Mouse (Mus musculus): ENCODE results near the gene Lamb3. TPM values are rescaled to one million over a fixed set of nuclear protein-coding genes. Genes with fewer than 3 reads are reported as not detected.

The Lamb3 gene
- polyA plus RNA-seq (2012) = not detected in 2 replicates

DNA sequence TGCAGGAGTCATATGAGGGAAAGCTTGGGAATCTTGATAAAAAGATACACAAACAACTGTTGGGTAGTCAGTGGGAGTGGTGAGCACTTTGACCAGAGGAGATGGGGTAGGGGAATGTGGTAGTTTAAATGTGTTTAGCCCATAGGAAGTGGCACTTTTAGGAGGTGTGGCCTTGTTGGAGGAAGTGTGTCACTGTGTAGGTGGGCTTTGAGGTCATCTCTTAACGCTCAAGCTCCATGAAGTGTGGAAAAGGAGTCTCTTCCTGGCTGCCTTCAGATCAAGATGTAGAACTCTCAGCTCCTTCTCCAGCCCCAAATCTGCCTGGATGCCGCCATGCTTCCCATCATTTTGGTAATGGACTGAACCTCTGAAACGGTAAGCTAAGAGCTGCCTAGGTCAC, at the start of gene Lamb3:
Gene Lamb3, plus strand, starts transcription at position 197 of the 400 bp plus-strand sequence.
- Histone ChIP-seq H3K27me3 (ENCODE audit: control insufficient read depth) (no peaks in the 10 kb centered on the region), H3K4me1 (ENCODE audit: control insufficient read depth) (no peaks in the 10 kb centered on the region), H3K4me3 (replicated peaks) (no peak within 1 kb of the TSS), H3K36me3 (ENCODE audit: control insufficient read depth) (no peaks in the 10 kb centered on the region), H3K9me3 (ENCODE audit: control insufficient read depth, low read length) (no peaks in the 10 kb centered on the region)
- no peak for TF ChIP-seq TAL1 (IDR thresholded peaks at IDR 0.05; ENCODE audit: low read length)

DNA sequence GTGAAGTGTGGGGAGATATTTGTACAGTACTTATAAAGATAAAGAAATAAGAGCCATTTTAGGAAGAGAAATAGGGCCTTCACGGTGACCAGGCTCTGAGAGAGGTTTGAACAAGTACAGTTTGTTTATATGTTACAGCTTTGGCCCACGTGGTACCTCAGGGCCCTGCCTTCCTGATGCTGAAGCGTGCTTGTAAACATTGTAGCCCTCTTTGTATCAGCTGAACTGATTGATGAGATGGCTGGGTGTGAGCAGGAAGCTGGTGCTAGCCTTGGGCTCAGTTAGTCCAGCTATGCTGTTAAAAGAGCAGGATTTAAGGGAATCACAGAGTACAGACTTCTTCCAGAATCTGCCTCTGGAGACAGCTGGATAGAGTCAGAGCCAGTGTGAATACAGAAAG, 48.3 kb upstream of the Lamb3 start:
- Histone ChIP-seq H3K9me3 (ENCODE audit: control insufficient read depth, low read length) (no peaks in the 10 kb centered on the region), H3K36me3 (ENCODE audit: control insufficient read depth) (no peaks in the 10 kb centered on the region), H3K4me1 (ENCODE audit: control insufficient read depth) (peaks cover 9% of the 10 kb centered on the region), H3K27me3 (ENCODE audit: control insufficient read depth) (peaks cover 15% of the 10 kb centered on the region), H3K4me3 (replicated peaks) (no peak overlapping the region)
- TF ChIP-seq GATA1 (IDR thresholded peaks at IDR 0.05; ENCODE audit: low read length) (no peak), TAL1 (IDR thresholded peaks at IDR 0.05; ENCODE audit: low read length) (no peak)

DNA sequence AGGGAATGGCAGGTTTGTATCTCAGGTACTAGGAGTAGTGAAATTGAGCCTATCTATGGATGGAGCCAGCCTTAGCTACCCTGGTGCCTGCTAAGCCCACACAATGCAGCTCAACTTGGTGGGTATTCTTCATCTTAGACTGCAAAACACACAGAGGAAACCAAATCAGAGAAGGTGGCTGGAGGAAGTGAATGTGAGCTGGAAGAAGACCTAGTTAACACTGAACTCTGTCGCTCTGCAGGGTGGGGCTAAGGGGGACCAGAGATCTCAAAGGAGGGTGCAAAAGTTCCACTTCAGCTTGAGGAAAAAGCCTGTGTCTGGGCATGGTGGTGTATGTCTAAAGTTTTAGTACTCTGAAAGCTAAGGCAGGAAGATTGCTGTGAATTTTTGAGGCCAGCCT, 47.9 kb upstream of the Lamb3 start:
- TF ChIP-seq GATA1 (IDR thresholded peaks at IDR 0.05; ENCODE audit: low read length) (no peak), TAL1 (IDR thresholded peaks at IDR 0.05; ENCODE audit: low read length) (no peak)
- H3K4me3 ChIP-seq (replicated peaks) = no peak overlapping the region
- no peaks in the 10 kb centered on the region for H3K9me3 ChIP-seq (ENCODE audit: control insufficient read depth, low read length)
- H3K4me1 ChIP-seq (ENCODE audit: control insufficient read depth) = peaks cover 9% of the 10 kb centered on the region
- peaks cover 12% of the 10 kb centered on the region for H3K27me3 ChIP-seq (ENCODE audit: control insufficient read depth)
- H3K36me3 ChIP-seq (ENCODE audit: control insufficient read depth) = no peaks in the 10 kb centered on the region

DNA sequence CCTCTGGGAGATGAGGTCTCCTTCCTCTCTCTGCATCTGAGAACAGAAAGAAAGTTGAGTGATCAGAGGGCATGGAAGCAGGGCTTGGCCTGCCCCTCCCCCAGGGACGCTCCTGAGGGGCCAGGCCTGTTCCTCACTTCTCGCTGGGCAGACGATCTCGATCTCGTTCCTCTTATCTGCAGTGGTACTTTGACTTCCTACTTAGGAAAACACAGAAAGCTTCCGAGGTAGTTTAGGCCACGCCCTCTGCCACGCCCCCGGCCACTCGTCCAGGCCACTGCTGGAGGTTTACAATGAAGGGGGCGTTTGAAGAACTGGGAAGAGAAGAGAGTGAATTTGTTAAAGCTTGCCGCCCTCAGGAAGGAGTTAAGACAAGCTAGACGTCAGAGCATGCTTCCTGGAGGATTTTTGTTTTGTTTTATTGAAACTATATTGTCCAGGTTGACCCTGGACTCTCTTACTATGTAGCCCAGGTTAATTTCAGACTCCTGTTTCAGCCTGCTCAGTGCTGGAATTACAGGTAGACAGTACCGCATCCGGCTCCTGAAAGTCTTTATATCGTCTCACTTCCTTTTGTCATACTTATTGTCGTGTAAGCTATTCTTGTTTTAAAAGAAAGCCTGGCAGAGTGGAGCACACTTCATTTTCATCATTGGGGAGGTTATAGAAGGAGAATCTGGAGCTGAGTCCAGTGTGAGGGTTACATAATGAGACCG, 47.0 kb upstream of the Lamb3 start:
- H3K4me1 ChIP-seq (ENCODE audit: control insufficient read depth) = peaks cover 9% of the 10 kb centered on the region
- H3K4me3 ChIP-seq (replicated peaks) = no peak overlapping the region
- H3K9me3 ChIP-seq (ENCODE audit: control insufficient read depth, low read length) = no peaks in the 10 kb centered on the region
- peaks cover 5% of the 10 kb centered on the region for H3K27me3 ChIP-seq (ENCODE audit: control insufficient read depth)
- no peaks in the 10 kb centered on the region for H3K36me3 ChIP-seq (ENCODE audit: control insufficient read depth)
- TF ChIP-seq GATA1 (IDR thresholded peaks at IDR 0.05; ENCODE audit: low read length) (no peak), TAL1 (IDR thresholded peaks at IDR 0.05; ENCODE audit: low read length) (no peak)

DNA sequence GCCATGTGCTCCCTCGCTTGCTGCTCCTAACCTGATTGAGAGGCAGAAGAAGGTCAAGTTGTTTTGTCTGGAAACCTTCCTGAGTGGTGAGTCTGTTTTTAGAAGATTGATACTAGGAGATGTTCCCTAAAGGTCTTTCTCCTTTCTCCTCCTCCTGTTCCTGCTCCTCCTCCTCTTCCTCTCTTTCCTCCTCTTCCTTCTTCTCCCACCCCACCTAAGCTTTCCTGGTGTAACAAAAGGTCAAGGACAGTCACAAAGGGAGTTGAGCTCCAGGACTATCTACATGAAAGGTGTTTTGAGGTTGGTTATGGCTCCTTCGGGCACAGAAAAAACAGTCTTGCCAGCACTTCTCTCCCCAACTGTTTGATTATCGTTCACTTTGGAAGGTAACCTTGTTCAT, 39.8 kb upstream of the Lamb3 start, which contains the start of gene A130010J15Rik:
Gene A130010J15Rik, plus strand, starts transcription at position 301 of the 400 bp plus-strand sequence.
- H3K4me3 ChIP-seq (replicated peaks) = no peak within 1 kb of the TSS
- H3K27me3 ChIP-seq (ENCODE audit: control insufficient read depth) = peaks cover 3% of the 10 kb centered on the region; the same call in 1 of the 2 replicates
- TF ChIP-seq GATA1 (IDR thresholded peaks at IDR 0.05; ENCODE audit: low read length) (no peak), TAL1 (IDR thresholded peaks at IDR 0.05; ENCODE audit: low read length) (no peak)
- peaks cover 9% of the 10 kb centered on the region for H3K4me1 ChIP-seq (ENCODE audit: control insufficient read depth)
- H3K9me3 ChIP-seq (ENCODE audit: control insufficient read depth, low read length) = no peaks in the 10 kb centered on the region
- H3K36me3 ChIP-seq (ENCODE audit: control insufficient read depth) = no peaks in the 10 kb centered on the region; the same call in 1 of the 2 replicates

DNA sequence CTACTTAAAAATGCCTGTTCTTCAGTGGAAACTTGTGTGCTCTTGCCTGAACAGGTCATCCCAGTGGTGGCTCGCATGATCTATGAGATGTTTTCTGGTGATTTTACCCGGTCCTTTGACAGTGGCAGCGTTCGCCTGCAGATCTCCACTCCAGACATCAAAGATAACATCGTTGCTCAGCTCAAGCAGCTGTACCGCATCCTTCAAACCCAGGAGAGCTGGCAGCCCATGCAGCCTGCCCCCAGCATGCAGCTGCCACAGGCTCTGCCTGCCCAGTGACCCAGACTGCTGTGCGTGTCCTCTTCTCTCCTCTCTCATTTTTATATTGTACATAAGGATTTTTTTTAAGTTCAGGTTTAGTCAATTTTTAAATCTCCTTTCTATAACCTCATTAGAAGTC, 38.3 kb upstream of the Lamb3 start:
- H3K27me3 ChIP-seq (ENCODE audit: control insufficient read depth) = no peaks in the 10 kb centered on the region; the same call in 1 of the 2 replicates
- H3K9me3 ChIP-seq (ENCODE audit: control insufficient read depth, low read length) = no peaks in the 10 kb centered on the region
- H3K4me1 ChIP-seq (ENCODE audit: control insufficient read depth) = peaks cover 18% of the 10 kb centered on the region
- no peak overlapping the region for H3K4me3 ChIP-seq (replicated peaks)
- TF ChIP-seq TAL1 (IDR thresholded peaks at IDR 0.05; ENCODE audit: low read length) (no peak), GATA1 (IDR thresholded peaks at IDR 0.05; ENCODE audit: low read length) (no peak)
- H3K36me3 ChIP-seq (ENCODE audit: control insufficient read depth) = no peaks in the 10 kb centered on the region; the same call in 1 of the 2 replicates

DNA sequence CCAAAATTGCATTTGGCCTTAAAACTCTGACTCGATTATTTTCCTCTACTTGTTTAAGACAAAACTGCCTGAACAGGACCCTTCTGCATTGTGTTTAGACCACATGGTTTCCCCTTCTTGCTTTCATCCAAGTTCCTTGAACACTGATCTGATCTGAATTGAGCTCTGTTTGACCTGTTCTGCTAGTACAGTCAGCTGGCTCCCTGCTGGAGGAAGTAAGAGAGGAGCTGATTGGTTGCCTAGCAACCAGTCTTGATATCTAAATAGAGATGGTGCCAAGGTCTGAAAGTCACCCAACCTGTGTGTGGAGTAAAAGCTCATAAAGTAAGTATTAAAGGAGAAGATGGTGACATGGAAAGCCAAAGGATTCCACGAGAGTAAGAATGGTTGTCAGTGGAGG, 37.6 kb upstream of the Lamb3 start:
- TF ChIP-seq GATA1 (IDR thresholded peaks at IDR 0.05; ENCODE audit: low read length) = no peak
- no peak for TF ChIP-seq TAL1 (IDR thresholded peaks at IDR 0.05; ENCODE audit: low read length)
- Histone ChIP-seq H3K27me3 (ENCODE audit: control insufficient read depth) (no peaks in the 10 kb centered on the region; the same call in 1 of the 2 replicates), H3K9me3 (ENCODE audit: control insufficient read depth, low read length) (no peaks in the 10 kb centered on the region), H3K36me3 (ENCODE audit: control insufficient read depth) (no peaks in the 10 kb centered on the region; the same call in 1 of the 2 replicates), H3K4me3 (replicated peaks) (no peak overlapping the region), H3K4me1 (ENCODE audit: control insufficient read depth) (peaks cover 25% of the 10 kb centered on the region)

DNA sequence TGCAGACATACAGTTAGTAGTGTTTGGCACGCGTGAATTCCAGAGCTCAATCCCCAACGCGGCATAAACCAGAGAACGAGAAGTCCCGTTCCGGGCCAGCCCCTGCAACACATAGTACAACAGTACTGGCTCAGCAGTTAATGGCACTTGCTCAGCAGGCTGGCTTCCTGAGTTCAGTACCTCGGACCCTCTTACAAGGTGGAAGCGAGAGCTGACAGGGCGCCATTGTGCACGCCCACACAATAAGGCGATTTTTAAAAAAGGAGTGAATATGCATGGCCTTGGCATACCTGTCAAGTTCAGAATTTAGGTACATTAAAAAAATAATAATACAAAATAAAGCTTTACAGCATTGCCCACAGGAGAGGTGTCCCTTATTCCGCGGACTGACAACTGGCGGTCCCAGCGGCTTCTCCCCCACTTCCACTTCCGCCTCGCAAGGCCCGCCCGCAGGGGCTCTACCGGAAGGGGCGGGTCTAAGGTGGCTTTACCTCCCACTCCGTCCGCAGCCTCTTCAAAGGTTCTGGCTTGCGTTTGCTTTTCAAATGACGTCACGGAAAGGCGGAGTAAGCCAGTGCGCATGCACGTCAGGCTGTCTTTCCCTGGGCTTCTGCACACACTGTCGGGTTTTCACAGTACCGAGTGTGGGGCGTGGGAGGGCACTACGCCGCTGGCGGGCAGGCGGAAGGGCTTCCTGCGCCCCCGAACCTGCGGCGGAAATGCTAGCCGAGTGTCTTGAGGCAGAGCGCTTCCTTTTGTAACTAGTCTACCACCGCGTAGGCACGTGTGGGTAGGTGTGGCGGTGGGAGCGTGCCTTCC, 34.3 kb upstream of the Lamb3 start:
- Histone ChIP-seq H3K4me1 (ENCODE audit: control insufficient read depth) (peaks cover 31% of the 10 kb centered on the region), H3K36me3 (ENCODE audit: control insufficient read depth) (no peaks in the 10 kb centered on the region), H3K4me3 (replicated peaks) (peak overlapping the region; percentile 70), H3K27me3 (ENCODE audit: control insufficient read depth) (no peaks in the 10 kb centered on the region), H3K9me3 (ENCODE audit: control insufficient read depth, low read length) (no peaks in the 10 kb centered on the region)
- TF ChIP-seq GATA1 (IDR thresholded peaks at IDR 0.05; ENCODE audit: low read length) (no peak), TAL1 (IDR thresholded peaks at IDR 0.05; ENCODE audit: low read length) (no peak)

DNA sequence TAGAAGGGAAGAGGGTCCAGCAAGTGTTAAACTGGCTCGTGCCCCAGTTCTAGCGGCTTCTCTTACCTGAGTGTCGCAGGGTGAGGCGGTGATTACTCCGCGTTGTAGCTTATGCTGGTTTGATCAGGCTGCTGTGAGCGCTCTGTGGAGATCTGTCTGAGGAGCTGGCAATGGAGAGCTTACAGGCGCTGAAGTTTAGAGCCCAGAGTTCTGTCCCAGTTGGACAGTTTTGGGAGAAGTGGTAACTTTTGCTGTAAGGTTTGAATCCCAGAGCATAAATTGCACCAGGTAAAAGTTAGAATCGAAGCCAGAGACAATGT, 33.7 kb upstream of the Lamb3 start:
- no peaks in the 10 kb centered on the region for H3K27me3 ChIP-seq (ENCODE audit: control insufficient read depth)
- no peaks in the 10 kb centered on the region for H3K9me3 ChIP-seq (ENCODE audit: control insufficient read depth, low read length)
- TF ChIP-seq GATA1 (IDR thresholded peaks at IDR 0.05; ENCODE audit: low read length) (no peak), TAL1 (IDR thresholded peaks at IDR 0.05; ENCODE audit: low read length) (no peak)
- H3K36me3 ChIP-seq (ENCODE audit: control insufficient read depth) = no peaks in the 10 kb centered on the region
- peaks cover 31% of the 10 kb centered on the region for H3K4me1 ChIP-seq (ENCODE audit: control insufficient read depth)
- H3K4me3 ChIP-seq (replicated peaks) = peak overlapping the region; percentile 70

All from erythroblast, embryonic 14.5 days (primary cell).